Mouse (Mus musculus) CD4-positive, CD25-positive, alpha-beta regulatory T cell, adult 4 months (primary cell): Measurements from ENCODE around the gene Ablim1. TPM values are rescaled to one million over a fixed set of nuclear protein-coding genes. Genes with fewer than 3 reads are reported as not detected.

Experiments
- ATAC-seq: one replicate; pipeline ENCODE4 v1.8.0; 2017
- polyA plus RNA-seq, 2 experiments: library from polyadenylated mRNA; unstranded; fragments of 100-300 nt; shearing (Covaris generic); gene quantifications; one replicate each; pipeline ENCODE4 v1.2.1; 2017

Gene Ablim1
- polyA plus RNA-seq, 2 experiments from 2014 or later: 290 to 362 TPM

DNA sequence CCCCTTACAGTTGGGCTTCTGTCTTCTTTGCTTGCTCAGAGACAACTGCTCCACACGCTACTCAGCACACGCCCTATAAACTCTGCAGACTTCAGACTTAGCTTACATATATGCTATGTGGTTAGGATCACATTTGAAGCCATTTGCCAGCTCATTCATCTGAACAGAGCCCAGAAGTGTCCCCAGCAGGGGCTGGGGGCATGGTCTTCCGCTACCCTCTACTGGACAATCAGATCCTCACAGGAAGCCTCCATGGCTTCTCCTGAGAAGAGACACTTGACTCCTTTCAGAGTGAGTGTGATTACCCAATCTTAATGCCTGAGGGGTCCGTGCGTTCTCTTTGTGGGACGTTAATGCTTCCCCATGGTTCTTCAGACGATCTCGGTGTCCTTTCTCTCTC, 59.6 kb downstream of the Ablim1 start:
- no peak for ATAC-seq

DNA sequence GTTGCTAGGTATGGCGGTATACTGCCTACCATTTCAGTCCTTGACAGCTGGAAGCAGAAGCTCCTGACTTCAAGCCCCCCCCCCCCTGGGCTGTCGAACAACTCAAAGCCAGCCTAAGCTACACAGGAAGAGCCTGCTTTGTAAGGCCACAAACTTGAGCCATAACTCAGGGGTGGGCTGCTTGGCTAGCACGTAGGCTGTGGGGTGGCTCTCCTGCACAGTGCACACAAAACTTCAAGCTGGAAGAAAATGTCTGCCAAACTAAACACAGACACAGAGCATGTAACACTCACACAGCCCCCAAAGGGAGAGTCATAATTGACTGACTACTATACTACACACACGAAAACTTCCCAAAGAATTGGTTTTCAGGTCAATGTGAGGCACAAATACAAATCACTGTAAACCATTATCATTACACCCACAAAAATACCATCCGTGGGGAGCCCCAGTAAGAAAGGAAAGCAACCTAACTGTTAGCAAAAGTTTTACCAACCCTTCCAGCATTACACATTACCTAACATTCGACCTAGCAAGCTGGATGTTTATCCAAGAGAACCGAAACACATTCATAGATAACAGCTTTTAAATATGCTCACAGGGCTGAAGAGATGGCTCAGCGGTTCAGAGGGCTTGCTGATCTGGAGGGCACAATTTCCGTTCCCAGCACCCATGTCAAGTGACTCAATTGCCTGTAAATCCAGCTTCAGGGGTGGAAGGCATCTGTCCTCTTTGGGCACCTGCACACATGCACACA, 61.8 kb downstream of the Ablim1 start:
- ATAC-seq: no peak

DNA sequence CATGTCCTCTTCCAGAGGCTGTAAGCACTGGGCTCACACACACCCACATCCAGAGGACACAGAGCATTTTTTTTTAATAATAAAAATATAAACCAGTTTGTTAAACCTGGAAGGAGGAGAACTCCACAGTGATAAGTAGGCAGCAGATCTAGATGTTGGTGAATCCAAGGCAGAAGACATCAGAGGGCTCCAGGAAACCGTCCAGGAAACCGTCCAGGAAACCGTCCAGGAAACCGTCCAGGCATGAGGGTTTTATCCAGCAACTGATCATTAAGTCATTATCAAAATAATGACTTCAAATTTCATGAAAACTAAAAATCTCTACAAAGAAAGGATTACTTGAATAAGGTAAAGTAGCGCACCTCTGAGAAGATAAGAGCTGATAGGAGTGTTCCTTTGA, 65.9 kb downstream of the Ablim1 start:
- no peak for ATAC-seq

DNA sequence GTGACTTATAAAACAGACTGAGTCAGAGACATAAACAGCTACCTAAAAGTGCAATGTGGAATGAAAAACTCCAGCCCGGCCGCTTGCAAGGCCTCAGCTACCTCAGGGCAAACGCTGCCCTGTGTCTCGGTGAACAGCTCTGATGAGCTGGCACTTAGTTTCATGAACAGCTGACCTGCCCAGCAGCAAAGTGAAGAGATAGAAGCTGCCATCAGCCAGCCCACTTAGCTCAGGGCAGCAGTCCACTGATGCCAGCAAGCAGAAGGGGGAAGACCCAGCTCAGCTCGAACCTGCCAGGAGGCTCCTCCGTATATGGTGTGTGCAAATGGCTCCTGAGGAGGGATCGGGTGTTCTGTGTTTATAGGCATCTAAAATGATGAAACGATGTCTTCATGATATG, 67.5 kb downstream of the Ablim1 start:
- no peak for ATAC-seq

DNA sequence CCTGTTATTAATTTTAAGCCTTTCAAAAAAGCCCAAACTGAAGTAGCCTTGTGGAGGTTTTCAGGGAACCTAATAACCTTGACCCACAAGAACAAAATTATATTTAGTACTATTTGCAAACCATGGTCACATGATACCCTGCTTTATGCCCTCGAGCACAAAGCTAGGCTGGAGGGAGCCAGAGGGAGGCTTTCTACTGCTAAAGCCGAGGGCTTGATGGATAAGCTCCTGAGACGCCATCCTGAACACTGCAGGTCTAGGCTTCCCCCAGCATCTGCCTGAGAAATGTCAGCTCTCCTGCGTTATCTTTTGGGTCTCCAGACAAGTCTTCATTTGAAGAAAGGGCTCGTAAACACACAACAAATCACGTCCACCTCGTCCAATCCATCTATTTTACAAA, 70.4 kb downstream of the Ablim1 start:
- no peak for ATAC-seq

DNA sequence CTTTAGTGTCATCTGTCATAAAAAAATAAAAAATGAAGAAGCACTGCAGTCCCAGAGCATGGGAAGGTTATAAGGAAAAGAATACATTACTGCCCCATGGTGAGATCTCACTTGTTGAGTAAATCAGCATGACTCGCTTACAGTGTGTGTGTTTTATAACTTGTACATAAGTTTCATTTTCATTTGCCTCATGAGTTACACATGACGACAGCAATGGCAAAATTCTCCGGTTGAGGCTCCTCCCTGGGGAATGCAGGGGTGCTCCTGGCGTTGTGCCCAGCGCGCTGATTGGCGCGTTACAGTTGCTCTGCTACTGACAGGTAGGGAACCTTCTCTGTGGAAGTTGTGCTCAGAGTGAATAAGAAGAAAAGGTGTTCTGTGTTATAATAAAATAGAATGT, 71.1 kb downstream of the Ablim1 start:
- ATAC-seq: no peak

DNA sequence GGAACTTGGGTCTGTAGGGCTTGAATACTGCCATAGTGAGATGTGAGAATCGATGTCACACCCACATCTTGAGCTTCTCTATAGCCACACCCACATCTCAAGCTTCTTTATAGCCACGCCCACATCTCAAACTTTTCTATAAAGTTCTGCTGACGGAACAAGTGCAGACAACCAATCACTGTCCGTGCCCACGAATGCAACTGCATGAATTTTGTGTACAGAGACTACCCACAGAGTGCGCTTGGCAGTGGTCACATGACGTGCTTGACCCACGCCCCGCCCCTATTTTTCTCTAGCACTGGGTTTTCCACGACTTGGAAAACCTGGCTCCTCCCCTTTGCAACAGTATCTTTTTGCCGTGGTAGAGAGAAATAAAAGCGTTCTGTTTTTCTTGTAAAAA, 71.5 kb downstream of the Ablim1 start:
- ATAC-seq: peak; percentile 49

DNA sequence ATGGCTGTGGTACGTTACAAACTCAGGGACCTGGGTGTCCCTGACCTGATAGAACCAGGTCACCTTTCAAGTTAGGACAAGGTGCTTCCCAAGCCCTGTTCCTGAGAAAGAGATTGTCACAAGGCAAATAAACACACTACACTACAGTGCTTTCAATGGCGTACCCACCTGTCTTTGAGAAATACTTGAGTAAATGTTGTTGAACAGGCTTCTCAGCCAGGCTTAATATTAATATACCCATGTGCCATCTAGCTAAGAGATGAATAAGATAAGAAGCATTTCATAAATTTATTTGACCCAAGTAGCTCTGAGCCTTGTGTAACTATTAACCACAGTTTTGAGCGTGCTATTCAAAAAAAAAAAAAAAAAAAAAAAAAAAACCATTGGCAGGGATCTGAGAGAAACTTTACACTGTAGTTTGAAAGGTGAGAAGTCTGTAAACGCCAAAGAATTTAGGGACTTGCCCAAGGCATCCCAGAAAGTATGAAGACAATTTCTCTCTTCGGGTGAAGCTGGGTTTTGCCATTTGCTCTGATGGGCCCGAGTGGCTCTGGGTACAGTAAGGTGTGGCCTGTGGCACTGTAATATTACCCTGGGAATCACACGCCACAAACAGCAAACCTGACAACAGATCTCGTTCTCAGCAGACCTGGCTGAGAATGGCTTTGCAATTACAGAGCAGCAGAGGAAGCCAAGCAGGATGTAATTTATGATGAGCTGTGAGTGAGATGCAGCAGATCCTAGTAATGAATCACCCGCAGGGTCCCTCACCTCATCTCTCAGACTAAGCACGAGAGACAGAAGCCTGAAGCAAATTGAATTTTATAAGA, 73.1 kb downstream of the Ablim1 start:
- no peak for ATAC-seq

DNA sequence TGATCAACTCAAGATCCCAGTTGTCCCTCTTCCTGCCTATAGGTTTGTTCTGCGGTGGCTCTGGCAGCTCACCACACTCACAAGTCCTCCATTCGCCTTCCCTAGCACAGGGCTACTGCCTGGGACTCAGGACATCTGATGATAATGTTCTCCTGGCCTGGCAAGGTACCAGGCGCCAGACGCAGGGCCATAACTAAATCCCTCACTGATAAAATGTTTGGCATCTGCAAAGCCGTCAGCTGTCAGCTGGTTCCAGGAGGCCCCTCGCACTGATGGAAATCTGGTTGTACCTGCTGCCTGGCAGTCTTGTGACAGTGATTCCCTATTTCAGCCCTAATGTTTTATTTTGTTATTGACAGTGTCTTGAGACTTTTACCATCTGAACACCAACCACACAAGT, 74.5 kb downstream of the Ablim1 start:
- ATAC-seq: no peak

DNA sequence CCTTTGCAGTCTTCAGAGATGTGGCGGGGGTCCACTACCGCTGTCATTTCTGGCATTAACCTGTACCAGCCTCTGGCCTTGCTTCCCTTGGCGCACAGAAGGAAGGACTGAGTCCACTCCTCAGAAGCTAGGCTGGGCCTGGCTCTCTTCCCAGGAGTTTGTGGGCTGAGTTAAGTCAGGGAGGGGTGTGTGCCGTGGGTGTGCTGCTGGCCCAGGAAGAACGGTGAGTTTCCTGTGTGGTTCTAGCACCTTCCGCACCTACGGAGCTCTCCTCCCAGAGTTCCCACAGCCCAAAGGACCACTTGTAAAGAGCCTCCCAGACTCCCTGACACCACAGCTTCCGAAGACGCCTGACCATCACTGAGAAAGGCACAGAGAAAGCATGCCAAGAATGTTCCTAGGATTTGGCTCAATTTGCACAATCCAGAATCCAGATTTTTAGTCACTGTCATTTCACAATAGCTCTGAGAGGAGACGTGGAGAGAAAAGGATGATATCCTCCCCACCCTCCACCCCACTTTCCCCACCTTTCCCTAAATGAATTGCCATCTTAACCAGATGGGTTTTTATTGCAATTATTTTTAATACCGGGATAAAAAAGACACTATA, 75.4 kb downstream of the Ablim1 start:
- no peak for ATAC-seq

DNA sequence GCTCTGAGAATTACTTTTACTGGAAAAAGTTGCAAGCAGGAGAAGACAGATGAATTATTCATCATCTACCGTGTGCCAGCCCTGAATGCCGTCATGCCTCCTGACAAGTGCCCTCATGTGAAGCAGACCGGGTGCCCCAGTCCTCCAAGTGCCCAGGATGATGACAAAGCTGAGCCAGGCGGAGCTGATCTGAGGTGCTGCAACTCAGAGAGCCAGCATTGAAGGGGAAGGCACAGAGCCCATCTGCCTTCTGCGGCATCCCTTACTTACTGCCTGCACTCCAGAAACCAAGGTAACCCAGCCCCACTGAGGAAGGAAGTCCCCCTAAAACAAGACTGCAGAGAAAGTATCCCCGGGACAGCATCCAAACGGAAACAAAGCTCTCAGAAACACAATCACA, 76.3 kb downstream of the Ablim1 start:
- ATAC-seq: no peak

DNA sequence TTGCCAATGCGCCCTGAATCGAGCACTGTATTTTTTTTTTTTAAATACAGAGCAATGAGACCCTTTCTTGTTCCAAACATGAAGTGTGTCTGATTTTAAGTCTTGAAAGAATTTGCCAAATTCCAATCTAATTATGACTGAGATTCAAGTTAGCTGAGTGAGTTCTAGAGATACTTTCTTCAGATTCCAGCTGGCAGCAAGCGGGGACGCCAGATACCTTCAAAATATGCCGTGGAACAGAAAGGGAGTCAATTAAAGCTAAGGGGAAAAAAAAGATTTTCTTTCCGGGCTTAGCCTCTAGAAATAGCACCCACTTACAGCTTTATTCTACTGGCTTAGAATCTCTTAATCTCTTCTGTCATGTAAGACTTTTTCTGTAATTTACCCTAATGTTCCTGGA, 77.2 kb downstream of the Ablim1 start:
- no peak for ATAC-seq

DNA sequence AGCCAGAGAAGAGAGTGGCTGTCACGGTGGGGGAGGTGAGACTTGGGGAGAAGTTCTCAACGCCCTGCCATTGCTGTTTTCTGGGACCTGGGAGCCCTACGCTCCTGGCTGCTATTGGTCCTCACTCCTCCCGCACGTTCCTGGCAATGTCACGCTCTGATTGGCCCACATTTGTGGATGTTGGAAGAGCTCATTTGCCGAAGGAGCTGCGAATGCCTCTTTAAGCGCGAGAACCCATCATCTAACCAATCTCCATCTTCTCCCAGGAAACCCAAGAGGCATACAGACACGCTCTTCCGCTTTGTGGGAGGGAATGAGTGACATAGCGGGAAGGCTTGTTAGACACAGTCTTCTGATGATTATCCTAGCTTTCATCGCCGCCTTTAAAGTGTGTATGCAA, 78.1 kb downstream of the Ablim1 start:
- ATAC-seq: no peak

DNA sequence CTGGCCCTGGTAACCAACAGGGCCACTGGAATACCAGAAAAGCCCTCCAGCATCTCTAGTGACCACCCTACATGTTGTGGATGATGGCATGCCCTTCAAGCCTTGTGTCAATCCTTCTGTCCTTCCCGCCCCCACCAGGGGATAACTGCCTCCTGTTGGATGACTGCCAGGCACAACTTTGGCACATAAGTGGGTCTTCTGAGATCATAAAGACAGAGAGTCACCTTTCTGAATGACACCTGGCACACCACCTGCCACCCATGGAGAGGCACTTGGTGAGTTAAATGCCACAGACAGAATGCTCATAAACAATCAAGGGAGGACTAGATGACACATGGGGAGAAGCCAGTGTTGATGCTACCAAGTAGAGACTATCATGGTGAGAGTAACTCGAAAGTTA, 78.8 kb downstream of the Ablim1 start:
- no peak for ATAC-seq

DNA sequence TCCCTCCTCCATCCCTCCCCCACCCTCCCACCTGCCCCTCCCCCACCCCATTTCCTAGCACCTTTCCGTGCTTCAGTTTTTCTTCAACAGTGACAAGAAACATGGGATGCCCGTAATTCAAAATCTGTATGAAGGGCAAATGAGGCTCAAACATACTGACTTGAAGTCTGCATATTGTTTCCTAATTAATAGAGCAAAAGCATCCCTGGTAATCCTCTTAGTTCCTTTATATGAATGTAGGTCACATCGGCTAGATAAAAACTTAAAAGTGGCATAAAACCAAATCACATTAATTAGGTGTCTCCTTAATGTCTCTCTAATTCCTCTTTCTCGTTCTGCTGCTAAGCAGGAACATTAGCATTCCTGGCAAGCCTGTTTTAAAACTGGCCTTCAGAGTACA, 83.7 kb downstream of the Ablim1 start:
- ATAC-seq: no peak

DNA sequence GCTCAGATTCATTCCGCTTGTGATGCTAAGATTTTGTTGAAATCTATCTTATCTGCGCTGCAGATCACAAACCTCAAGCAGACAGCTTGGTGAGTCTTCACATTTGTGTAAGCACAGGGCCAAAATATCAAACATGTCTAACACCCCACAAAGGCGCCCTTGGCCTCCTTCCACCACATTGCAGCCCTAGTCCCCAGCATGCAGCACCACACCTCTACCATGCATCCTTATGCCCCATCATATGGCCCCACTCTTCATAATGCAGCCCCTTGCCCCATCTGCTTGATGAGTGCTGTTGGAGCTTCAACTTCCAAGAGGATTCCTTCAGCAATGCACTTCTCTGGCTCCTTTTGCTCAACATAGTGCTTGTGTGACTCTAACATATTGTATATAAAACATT, 85.6 kb downstream of the Ablim1 start:
- no peak for ATAC-seq

DNA sequence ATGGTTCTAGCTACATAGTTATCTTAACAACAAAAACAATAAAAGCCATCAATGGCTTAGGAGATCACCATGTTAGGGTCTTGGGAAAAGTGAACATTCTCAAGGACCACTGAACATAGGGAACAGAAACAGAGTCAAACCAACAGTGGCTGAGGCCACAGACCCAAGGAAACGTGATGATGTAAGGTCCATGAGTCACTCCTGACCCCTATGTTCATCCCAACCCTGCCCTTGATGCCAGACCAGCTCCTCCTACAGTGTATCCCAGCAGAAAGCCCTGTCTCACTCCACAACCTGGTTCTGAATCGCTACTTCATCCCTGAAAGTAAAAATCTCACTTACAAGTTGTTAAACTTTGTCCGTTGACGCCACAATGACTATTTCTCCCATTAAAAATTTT, 86.1 kb downstream of the Ablim1 start:
- ATAC-seq: no peak

DNA sequence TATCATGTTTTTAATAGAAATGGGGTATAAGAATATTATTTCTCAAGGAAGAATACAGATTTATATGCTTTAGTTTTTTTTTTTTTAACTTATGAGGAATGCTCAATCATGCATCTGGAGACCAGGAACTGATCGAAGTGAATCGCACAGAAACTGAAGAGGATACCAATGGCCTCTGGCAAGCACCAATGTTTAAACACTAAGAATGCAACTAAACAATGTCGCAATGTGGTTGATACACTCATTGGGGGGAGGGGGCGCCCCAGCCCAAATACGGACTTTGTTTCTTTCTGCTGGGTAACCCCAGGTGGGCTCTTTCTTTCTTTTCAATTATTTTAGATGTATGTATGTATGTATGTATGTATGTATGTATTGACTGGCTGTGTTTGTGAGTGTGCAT, 90.3 kb downstream of the Ablim1 start:
- no peak for ATAC-seq

DNA sequence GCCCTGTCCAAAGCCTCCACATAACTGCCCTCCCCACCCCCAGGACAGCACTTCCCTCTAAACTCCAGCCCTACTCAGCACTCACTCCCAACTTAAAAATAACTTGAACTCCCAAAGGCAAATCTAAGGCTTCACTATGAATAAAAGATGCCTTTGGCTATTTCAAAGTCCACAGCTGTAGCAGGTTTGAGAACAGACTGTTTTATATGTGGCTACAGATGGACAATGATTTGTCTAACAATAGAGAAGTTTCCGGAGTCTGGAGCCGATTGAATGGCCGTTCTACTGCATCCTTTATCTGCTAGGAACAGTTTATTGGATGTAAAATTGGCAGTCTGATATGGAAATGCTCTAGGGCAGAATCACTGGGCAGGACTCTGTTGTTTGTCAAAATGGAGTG, 91.0 kb downstream of the Ablim1 start:
- no peak for ATAC-seq

DNA sequence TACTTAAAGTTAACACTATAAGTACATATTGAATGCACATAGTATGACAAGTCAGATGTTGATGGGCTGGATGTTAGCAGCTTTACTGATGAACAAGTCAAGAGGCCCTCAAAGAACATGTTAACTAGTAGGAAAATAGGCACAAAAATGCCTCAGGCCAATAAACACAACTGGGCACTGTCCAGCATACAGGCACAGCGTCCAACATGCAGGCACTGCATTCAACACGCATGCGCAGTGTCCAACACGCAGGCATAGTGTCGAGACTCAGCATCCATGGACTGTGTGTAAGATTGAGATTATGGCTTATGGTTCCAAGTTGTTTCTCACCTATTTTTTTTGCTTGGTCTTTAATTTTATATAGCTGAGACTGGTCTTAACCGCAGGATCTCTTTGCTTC, 92.1 kb downstream of the Ablim1 start:
- ATAC-seq: no peak

DNA sequence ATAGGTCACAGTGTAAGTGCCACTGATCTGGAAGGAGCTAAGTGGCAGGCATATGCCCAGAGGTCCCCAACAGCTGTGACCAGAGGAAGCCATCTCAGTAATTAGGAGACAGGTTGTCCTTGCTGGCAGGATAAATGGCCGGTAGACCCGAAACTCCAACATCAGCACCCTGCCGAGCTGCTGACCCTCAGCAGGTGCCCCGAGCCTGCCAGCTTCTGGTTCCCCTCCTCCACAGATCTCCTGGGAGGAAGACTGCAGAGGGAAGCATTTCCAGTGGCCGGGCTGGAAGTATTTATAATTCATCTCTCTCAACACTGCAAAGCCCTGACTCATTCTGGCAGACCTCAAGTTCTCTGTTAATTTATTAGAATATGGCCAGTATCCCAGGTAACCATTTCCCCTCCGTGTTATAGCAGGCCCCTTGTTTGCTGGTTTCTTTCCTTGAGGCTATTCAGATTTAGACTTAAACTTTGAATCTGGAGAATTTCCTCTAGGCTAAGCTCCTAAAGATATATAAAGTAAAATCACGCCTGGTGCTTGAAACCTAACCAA, 93.0 kb downstream of the Ablim1 start:
- ATAC-seq: no peak

DNA sequence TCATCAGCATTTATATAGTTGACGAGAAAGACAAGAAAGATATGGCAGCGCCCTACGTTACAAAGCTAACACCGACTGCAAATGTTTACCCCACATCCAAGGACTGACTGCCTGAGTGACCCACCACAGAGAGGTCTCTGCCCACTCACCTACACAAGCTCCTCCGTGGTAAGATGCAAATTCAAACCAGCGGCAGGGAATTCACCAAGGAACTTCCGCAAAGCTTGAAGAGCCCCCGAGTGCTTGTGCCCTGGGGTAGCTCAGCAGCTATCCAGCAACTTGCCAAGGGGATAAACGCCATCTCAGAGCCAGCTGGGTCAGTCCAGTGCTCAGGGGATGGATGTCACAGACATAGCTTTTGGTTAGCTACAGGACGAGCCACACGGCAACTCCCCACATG, 95.0 kb downstream of the Ablim1 start:
- ATAC-seq: no peak

DNA sequence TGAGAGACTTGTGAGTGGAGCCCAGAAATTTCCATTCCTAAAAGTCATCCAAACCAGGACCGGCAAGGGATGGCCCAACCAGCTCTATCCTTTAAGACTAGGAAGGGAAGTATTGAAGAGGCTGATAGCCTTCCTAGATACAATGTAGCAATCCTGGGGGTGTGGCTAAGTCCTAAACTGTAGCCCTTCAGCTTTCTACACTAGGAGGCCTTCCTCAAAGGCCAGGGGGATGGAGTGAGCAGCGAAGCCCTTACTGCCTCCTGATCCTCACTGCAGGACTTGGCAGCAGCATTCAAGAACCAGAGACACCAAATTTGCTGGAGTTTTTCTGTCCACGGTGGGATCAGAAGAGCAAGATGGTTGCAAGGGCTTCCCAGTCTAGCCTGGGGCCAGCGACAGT, 97.6 kb downstream of the Ablim1 start:
- no peak for ATAC-seq

DNA sequence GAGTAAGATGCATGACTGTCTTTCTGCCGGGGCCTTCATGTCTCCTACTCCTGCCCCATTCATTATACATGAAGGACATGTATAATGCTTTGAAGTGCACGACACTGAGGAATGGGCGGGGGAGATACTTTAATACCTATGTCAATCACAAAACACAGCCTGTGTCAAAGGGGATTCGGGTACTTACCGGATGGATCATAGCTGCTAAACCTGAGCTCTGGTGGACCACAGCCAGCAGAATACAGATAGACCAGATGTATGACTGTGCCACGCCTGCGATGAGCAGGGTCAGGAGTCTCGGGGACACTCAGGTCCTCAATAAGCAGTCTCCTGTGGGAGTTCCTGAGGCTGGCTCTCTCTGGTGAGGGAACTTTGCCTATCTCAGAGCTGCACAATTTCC, 99.2 kb downstream of the Ablim1 start:
- ATAC-seq: no peak
